Mouse (Mus musculus) neural tube, embryonic 15.5 days (tissue): ENCODE measurements around the gene Birc6. TPM values are rescaled to one million over a fixed set of nuclear protein-coding genes. Genes with fewer than 3 reads are reported as not detected.
A peak's percentile ranks its signal among the peaks of the same experiment; 100 is the strongest.

ENCODE experiments used
- ATAC-seq: fragments of 200-750 bp; cut with Nextera tagmentation; 2 replicates; pipeline ENCODE4 v1.8.0; 2017; ENCODE audit warnings: mild to moderate bottlenecking, moderate TSS enrichment, moderate library complexity; ENCODE audit not compliant: low FRiP score
- H3K27ac ChIP-seq: fragments of 300-500 bp; sonication (generic); replicated peaks from 2 replicates; pipeline ENCODE4 v1.5.1; 2015; ENCODE audit warnings: mild to moderate bottlenecking, inconsistent platforms
- H3K27me3 ChIP-seq: fragments of 300-500 bp; sonication (generic); replicated peaks from 2 replicates; pipeline ENCODE4 v1.6.1; 2015; ENCODE audit warnings: inconsistent platforms
- H3K36me3 ChIP-seq: fragments of 300-500 bp; sonication (generic); 2 replicates; pipeline ENCODE4 v1.6.1; 2015; ENCODE audit warnings: inconsistent platforms
- H3K4me1 ChIP-seq: fragments of 300-500 bp; sonication (generic); 2 replicates; pipeline ENCODE4 v1.6.1; 2015; ENCODE audit warnings: inconsistent platforms
- H3K4me2 ChIP-seq: fragments of 300-500 bp; sonication (generic); 2 replicates; pipeline ENCODE4 v1.6.1; 2015; ENCODE audit warnings: inconsistent platforms, mild to moderate bottlenecking, moderate library complexity
- H3K4me3 ChIP-seq: fragments of 300-500 bp; sonication (generic); replicated peaks from 2 replicates; pipeline ENCODE4 v1.5.1; 2015; ENCODE audit warnings: mild to moderate bottlenecking, inconsistent platforms
- H3K9ac ChIP-seq: fragments of 300-500 bp; sonication (generic); replicated peaks from 2 replicates; pipeline ENCODE4 v1.6.1; 2015; ENCODE audit warnings: mild to moderate bottlenecking, inconsistent platforms
- H3K9me3 ChIP-seq: fragments of 300-500 bp; sonication (generic); replicated peaks from 2 replicates; pipeline ENCODE4 v1.6.1; 2016; ENCODE audit warnings: inconsistent platforms
- WGBS: fragments of 180-500 bp; shearing (Covaris S2); methylation state at CpG from one replicate; pipeline ENCODE4 v1.1.7; 2015; ENCODE audit warnings: mixed read lengths; 5-methylcytosine and 5-hydroxymethylcytosine counted together
- polyA plus RNA-seq: library from polyadenylated mRNA; unstranded; fragments of >200 nt; fragmentation: Nextera tagmentation; extraction: Ambion mirVana; gene quantifications from 2 replicates; pipeline ENCODE4 v1.2.1, GENCODE M21; 2015

Gene Birc6
- polyA plus RNA-seq, 1 experiment from 2014 or later: 81.9 TPM

- Histone ChIP-seq H3K9ac (no peak overlapping the region), H3K9me3 (no peaks in the 10 kb centered on the region), H3K4me2 (no peak overlapping the region), H3K4me1 (peaks cover 13% of the 10 kb centered on the region), H3K4me3 (no peak overlapping the region), H3K36me3 (no peaks in the 10 kb centered on the region; the same call in 1 of the 2 replicates), H3K27me3 (0 out of 2 replicates have a peak, but pooled peaks cover 7% of the 10 kb centered on the region), H3K27ac (no peak overlapping the region)
- no peak for ATAC-seq
- 62% methylated on average over 3 of the region's 3 CpGs for WGBS
Observed at GRCm38 (mm10) chr17:74715128-74715527, 187.0 kb downstream of the Birc6 start.

GRCm38 (mm10) chr17:74715724-74716123 is 187.6 kb downstream of the Birc6 start:
- 55% methylated on average over 1 of the region's 1 CpGs for WGBS
- Histone ChIP-seq H3K4me2 (no peak overlapping the region), H3K4me1 (peaks cover 13% of the 10 kb centered on the region), H3K36me3 (no peaks in the 10 kb centered on the region; the same call in 1 of the 2 replicates), H3K27ac (no peak overlapping the region), H3K27me3 (0 out of 2 replicates have a peak, but pooled peaks cover 7% of the 10 kb centered on the region), H3K9me3 (no peaks in the 10 kb centered on the region), H3K9ac (no peak overlapping the region), H3K4me3 (no peak overlapping the region)
- ATAC-seq: no peak

GRCm38 (mm10) chr17:74716643-74717042 is 188.5 kb downstream of the Birc6 start:
- no peak overlapping the region for H3K9ac ChIP-seq
- 0 out of 2 replicates have a peak, but pooled peaks cover 7% of the 10 kb centered on the region for H3K27me3 ChIP-seq
- WGBS: 73% methylated on average over 3 of the region's 3 CpGs
- peaks cover 13% of the 10 kb centered on the region for H3K4me1 ChIP-seq
- peak overlapping the region; percentile 89 for H3K4me2 ChIP-seq
- H3K4me3 ChIP-seq: peak overlapping the region; percentile 94; the same call in 1 of the 2 replicates
- H3K36me3 ChIP-seq: peaks cover 6% of the 10 kb centered on the region
- ATAC-seq: no peak
- no peak overlapping the region for H3K27ac ChIP-seq
- no peaks in the 10 kb centered on the region for H3K9me3 ChIP-seq

- WGBS: 12% methylated on average over 14 of the region's 14 CpGs
- peak overlapping the region; percentile 38; the same call in 1 of the 2 replicates for H3K9ac ChIP-seq
- no peaks in the 10 kb centered on the region for H3K9me3 ChIP-seq
- 0 out of 2 replicates have a peak, but pooled peaks cover 7% of the 10 kb centered on the region for H3K27me3 ChIP-seq
- H3K27ac ChIP-seq: 0 out of 2 replicates have a peak overlapping the region, but pooled peaks have one; percentile 50
- peak overlapping the region; percentile 94 for H3K4me3 ChIP-seq
- ATAC-seq: no peak
- H3K4me2 ChIP-seq: peak overlapping the region; percentile 89
- peaks cover 13% of the 10 kb centered on the region for H3K4me1 ChIP-seq
- H3K36me3 ChIP-seq: peaks cover 11% of the 10 kb centered on the region
Observed at GRCm38 (mm10) chr17:74717091-74717617, 189.1 kb downstream of the Birc6 start.

GRCm38 (mm10) chr17:74717618-74718151 is 189.6 kb downstream of the Birc6 start, which contains the start of gene Ttc27:
TSS of gene Ttc27 (plus strand) at chr17:74717732.
- Histone ChIP-seq H3K4me3 (peak within 1 kb of the TSS; percentile 94), H3K4me2 (peak within 1 kb of the TSS; percentile 89), H3K27ac (0 out of 2 replicates have a peak within 1 kb of the TSS, but pooled peaks have one; percentile 50), H3K36me3 (peaks cover 12% of the 10 kb centered on the region), H3K27me3 (0 out of 2 replicates have a peak, but pooled peaks cover 7% of the 10 kb centered on the region), H3K9me3 (no peaks in the 10 kb centered on the region), H3K4me1 (peaks cover 13% of the 10 kb centered on the region), H3K9ac (peak within 1 kb of the TSS; percentile 61)
- peak; percentile 94 for ATAC-seq
- 1% methylated on average over 31 of the region's 31 CpGs for WGBS

GRCm38 (mm10) chr17:74732872-74733271 is 204.8 kb downstream of the Birc6 start:
- ATAC-seq: no peak
- Histone ChIP-seq H3K4me3 (no peak overlapping the region), H3K9me3 (no peaks in the 10 kb centered on the region), H3K4me2 (no peak overlapping the region), H3K9ac (no peak overlapping the region), H3K4me1 (no peaks in the 10 kb centered on the region), H3K27me3 (no peaks in the 10 kb centered on the region), H3K27ac (no peak overlapping the region), H3K36me3 (peaks cover 15% of the 10 kb centered on the region; the same call in 1 of the 2 replicates)

GRCm38 (mm10) chr17:74735392-74735791 is 207.3 kb downstream of the Birc6 start:
- no peak overlapping the region for H3K9ac ChIP-seq
- peaks cover 15% of the 10 kb centered on the region; the same call in 1 of the 2 replicates for H3K36me3 ChIP-seq
- H3K4me2 ChIP-seq: no peak overlapping the region
- H3K4me3 ChIP-seq: no peak overlapping the region
- no peaks in the 10 kb centered on the region for H3K4me1 ChIP-seq
- H3K27me3 ChIP-seq: no peaks in the 10 kb centered on the region
- ATAC-seq: no peak
- no peak overlapping the region for H3K27ac ChIP-seq
- no peaks in the 10 kb centered on the region for H3K9me3 ChIP-seq
- 93% methylated on average over 11 of the region's 11 CpGs for WGBS

- no peak overlapping the region for H3K4me2 ChIP-seq
- no peaks in the 10 kb centered on the region for H3K9me3 ChIP-seq
- H3K9ac ChIP-seq: no peak overlapping the region
- H3K27ac ChIP-seq: no peak overlapping the region
- no peaks in the 10 kb centered on the region for H3K4me1 ChIP-seq
- 79% methylated on average over 1 of the region's 1 CpGs for WGBS
- no peak for ATAC-seq
- H3K36me3 ChIP-seq: no peaks in the 10 kb centered on the region
- no peak overlapping the region for H3K4me3 ChIP-seq
- H3K27me3 ChIP-seq: no peaks in the 10 kb centered on the region
Observed at GRCm38 (mm10) chr17:74749659-74750058, 221.6 kb downstream of the Birc6 start.

- H3K36me3 ChIP-seq: 0 out of 2 replicates have a peak, but pooled peaks cover 2% of the 10 kb centered on the region
- H3K4me1 ChIP-seq: no peaks in the 10 kb centered on the region
- 89% methylated on average over 4 of the region's 4 CpGs for WGBS
- H3K9ac ChIP-seq: no peak overlapping the region
- H3K27me3 ChIP-seq: no peaks in the 10 kb centered on the region
- no peak overlapping the region for H3K27ac ChIP-seq
- no peaks in the 10 kb centered on the region for H3K9me3 ChIP-seq
- no peak overlapping the region for H3K4me3 ChIP-seq
- no peak for ATAC-seq
- H3K4me2 ChIP-seq: no peak overlapping the region
Observed at GRCm38 (mm10) chr17:74751026-74751425, 222.9 kb downstream of the Birc6 start.

Other genes starting within 250 kb of the Birc6 start
- gene Memo1, start 232.8 kb upstream of the Birc6 start, polyA plus RNA-seq: 56.6 and 63.5 TPM in 2 replicates
- 236 and 249 TPM in 2 replicates for gene Dpy30, start 204.4 kb upstream of the Birc6 start, polyA plus RNA-seq
- 24.1 and 31.5 TPM in 2 replicates for gene Spast, start 189.3 kb upstream of the Birc6 start, polyA plus RNA-seq
- gene Slc30a6, start 132.7 kb upstream of the Birc6 start, polyA plus RNA-seq: 31.4 and 32.6 TPM in 2 replicates
- 0.37 and 0.78 TPM in 2 replicates for gene Nlrc4, start 69.2 kb upstream of the Birc6 start, polyA plus RNA-seq
- 56.1 and 56.2 TPM in 2 replicates for gene Yipf4, start 38.8 kb upstream of the Birc6 start, polyA plus RNA-seq
- gene Ttc27, start 189.4 kb downstream of the Birc6 start, polyA plus RNA-seq: 15.0 and 19.9 TPM in 2 replicates